Mouse (Mus musculus) neural tube, embryonic 10.5 days (tissue): ENCODE measurements at regions not wholly inside any gene's neighbourhood (a gene's known extent, or its start where the extent isn't known, plus 50 kb on each side); places are given as distances from the start of the nearest gene placed in this dataset.
"Not testable (repeated sequence)": the region's sequence is repeated elsewhere in the genome, so short reads cannot be mapped to it uniquely, and the experiment has no call there.

ENCODE experiments used
- DNase-seq: peaks from one replicate; pipeline ENCODE4 v3.0.0-alpha.2; 2017; ENCODE audit warnings: low spot score; ENCODE audit errors: extremely low spot score

- no peak for DNase-seq
These were observed 70.5 kb downstream of the Rchy1 start for GRCm38 (mm10) chr5:91892338-91892737.

DNA sequence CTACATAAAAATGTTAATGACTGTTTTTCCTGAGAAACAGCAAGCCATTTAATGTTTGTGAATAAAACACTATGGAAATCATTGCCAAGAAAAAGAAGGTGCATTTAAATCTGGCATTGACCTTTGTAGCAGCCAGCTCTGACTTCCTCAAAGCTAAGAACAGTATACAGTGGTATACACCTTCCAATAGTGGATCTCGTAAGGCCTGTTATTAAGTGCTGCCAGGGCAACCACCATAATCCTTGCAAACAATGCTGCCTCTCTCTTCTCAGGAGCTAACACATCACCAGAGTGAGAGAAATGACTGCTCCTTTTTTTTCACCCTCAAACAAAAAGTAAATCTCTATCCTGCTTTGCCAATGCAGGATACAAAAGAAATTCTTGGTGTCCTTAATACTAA lies 81.1 kb downstream of the Rchy1 start:
- no peak for DNase-seq

DNA sequence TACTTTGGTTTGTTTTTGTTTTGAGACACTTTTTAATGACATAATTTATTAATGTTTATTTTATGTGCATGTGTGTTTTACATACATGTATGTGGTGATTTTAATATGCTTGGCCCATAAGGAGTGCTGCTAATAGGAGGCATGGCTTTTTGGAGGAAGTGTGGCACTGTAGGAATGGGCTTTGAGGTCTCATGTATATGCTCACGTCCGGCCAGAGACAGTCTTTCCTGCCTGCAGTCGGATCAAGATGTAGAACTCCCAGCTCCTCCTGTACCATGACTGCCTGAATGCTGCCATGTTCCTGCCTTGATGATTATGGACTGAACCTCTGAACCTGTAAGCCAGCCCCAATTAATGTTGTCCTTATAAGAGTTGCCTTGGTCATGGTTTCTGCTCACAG lies 82.6 kb downstream of the Rchy1 start:
- DNase-seq = no peak

GRCm38 (mm10) chr5:91878627-91879026 lies 84.2 kb downstream of the Rchy1 start:
- no peak for DNase-seq

GRCm38 (mm10) chr5:91876682-91877031 lies 86.2 kb downstream of the Rchy1 start:
- no peak for DNase-seq

DNA sequence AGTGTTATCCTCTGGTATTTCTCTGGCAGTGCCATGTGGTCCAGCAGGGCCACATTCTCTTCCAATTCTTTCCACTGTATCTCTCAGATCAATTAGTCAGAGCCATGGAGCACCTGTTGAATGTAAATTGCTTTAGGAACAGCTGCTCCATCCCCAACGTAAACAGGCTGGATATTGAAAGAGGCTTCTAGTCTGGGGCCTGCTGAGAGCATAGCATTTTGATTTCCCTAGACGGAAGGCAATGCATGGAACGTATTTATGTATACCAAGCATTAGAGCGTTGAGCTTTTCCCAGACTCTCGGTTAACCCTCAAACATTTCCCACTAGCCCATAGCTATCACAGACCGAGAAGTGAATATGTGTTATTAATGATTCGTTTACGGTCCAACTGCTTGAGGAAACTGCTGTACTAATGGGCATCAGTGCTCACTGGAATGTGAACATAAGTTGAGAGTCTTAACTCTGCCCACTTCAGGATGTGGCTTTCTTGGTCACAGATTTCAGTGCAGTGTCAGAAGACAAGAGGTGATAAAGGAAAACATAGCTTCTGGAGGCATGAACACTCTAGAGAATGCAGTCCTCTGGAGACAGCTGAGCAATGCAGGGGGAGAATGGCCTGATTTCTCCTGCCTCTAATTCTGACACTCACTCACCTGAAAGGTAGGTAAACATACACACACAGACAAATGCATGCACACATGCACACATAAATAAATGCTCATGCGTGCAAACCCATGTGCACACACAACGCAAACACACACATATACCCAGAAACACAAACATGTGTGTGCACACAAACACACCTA lies 86.8 kb downstream of the Rchy1 start:
- peak; percentile 18 for DNase-seq

- DNase-seq = no peak
These were observed 90.1 kb downstream of the Rchy1 start for GRCm38 (mm10) chr5:91872816-91873215.

DNA sequence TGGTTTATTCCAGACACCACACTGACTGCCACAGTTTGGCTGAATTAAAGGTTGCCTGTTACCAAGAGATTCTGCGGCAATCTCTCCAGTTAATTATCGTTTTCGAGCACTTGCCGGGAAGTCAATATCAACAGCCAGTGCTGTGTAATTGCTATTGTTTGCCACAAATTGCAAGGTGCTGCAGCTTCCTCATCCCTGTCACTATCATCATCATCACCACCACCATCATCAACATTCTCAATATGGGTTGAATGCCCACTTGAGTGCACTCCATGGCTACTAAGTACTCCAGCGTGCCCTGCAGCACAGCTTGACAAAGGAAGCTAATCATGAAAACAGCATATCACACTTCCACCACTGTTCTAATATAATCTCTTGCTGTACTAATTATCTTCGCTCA lies 93.1 kb downstream of the Rchy1 start:
- no peak for DNase-seq

- DNase-seq = no peak
These were observed 96.7 kb downstream of the Rchy1 start for GRCm38 (mm10) chr5:91866184-91866583.

DNA sequence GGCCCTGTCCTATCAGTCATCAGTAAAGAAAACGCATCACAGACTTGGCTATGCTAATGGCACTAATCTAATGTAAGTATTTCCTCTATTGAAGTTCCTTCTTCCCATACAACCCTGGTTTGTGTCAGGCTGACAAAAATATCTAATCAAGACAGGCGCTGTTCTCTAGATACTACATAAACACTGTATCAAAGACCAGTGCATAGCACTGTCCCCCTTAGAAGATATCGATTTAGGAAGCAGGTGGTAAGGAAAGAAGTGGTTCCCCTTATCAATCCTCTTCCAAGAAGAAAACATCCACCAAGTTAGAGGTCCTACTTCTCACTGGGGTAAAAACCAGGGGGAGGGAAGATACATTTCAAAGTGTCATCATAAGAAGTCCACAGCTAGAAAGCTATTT lies 97.5 kb downstream of the Rchy1 start:
- DNase-seq = no peak

DNA sequence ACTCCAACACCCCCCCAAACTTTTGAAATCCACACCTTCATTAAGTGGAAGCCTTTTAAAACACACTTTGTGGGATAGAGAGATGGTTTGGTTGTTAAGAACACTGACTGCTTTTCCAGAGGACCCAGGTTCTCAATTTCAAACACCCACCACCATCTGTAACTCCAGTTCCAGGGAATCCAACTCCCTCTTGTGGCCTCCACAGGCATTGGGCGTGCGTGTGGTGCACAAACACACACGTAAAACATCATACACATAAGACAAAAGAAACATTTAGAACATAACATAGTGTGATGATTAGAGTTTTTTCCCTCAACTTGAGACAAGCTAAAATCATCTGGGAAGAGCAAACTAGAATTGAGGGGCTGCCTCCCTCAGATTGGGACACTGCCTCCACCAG lies 100.0 kb downstream of the Rchy1 start:
- no peak for DNase-seq

DNA sequence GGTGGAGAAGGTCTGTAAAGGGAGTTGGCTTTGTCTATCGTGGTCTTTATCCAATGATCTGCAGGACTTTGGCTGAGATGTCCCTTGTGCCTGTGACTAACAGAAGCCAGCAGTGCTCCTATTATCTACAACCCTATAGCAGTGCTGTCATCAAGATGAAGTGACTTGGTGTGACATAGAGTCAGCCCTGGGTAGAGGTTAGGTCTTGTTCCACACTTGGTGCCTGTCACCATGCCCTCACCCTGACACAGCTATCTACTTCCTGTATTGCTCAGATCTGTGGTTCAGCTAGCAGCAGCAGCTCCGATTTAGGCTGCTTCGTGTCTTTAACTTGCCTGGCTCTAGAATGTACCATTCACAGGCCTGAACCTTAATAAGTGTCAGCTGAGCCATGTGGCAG lies 100.6 kb downstream of the Rchy1 start:
- DNase-seq = no peak

DNA sequence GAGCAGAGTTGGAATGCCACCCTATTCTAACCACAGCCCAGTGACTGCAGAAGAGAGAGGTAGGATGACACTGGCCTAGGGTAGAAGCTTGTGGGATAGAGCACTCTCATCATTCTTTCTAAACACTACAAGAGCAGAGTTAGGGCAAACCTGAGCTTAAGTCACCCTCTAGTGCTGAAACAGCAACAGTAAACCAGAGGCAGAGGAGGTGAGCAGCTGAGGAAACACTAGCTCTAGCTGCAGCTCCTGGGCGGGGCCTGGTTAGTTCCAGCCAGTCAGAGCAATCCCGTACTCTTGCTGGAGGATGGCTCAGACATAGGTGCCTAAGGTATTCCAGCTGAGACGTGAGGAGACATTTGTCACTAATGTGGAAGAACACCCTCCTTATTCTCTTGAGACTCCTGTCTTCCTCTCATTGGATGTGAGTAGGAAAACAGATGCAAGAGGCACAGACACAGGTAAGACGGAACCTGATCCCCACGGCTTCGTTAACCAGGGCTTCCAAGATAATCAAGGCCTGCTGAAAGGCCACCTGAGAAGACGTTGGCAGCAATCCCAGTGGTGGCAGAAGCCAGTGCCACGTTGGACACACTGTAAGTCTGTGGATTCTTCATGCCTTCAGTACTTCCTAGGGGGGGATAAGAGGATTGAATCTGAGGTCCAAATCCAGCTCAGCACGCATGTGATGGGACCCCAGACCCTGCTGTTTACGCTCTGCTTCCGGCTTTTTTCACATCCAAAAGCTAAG lies 101.3 kb downstream of the Rchy1 start:
- no peak for DNase-seq

- no peak for DNase-seq
These were observed 102.4 kb downstream of the Rchy1 start for GRCm38 (mm10) chr5:91860489-91860888.

- DNase-seq = no peak
These were observed 110.5 kb downstream of the Rchy1 start for GRCm38 (mm10) chr5:91852330-91852729.

- not testable (repeated sequence) for DNase-seq
These were observed 111.9 kb downstream of the Rchy1 start for GRCm38 (mm10) chr5:91850862-91851569.

- no peak for DNase-seq
These were observed 112.4 kb downstream of the Rchy1 start for GRCm38 (mm10) chr5:91850440-91850839.

- DNase-seq = no peak
These were observed 113.3 kb downstream of the Rchy1 start for GRCm38 (mm10) chr5:91849533-91849932.

- no peak for DNase-seq
These were observed 113.8 kb downstream of the Rchy1 start for GRCm38 (mm10) chr5:91849114-91849513.

GRCm38 (mm10) chr5:91848528-91848927 lies 114.3 kb downstream of the Rchy1 start:
- DNase-seq = no peak

GRCm38 (mm10) chr5:91843044-91843443 lies 119.8 kb downstream of the Rchy1 start:
- no peak for DNase-seq

DNA sequence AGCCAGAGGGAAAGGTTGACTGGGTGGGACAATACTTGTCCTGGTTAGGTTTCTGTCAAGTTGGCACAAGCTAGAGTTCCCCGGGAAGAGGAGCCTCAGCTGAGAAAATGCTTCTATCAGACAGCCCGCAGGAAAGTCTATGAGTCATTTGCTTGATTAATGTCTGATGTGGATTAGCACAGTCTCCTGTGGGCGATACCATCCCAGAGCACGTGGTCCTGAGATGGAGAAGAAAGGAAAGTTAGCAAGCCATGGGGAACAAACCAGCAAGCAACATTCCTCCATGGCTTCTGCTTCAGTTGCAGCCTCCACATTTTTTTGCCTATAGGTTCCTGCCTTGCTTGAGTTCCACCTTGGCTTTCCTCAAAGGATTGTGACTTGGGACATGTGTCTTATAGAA lies 121.8 kb downstream of the Rchy1 start:
- no peak for DNase-seq
